Mouse (Mus musculus): Measurements from ENCODE around the gene Pard6b. TPM values are rescaled to one million over a fixed set of nuclear protein-coding genes. Genes with fewer than 3 reads are reported as not detected.
"Not testable (repeated sequence)": the region's sequence is repeated elsewhere in the genome, so short reads cannot be mapped to it uniquely, and the experiment has no call there.

Gene Pard6b
- polyA plus RNA-seq, 1 experiment from 2014 or later, result 40.3 TPM

- ChIA-PET POLR2A (no interaction called here), CTCF (interaction anchor here (0.8 to 1.4 kb wide), 5 partner anchors 15 to 44 kb away, joined by 3 to 5 read pairs (median 3); no protein-coding TSS in a partner anchor)
- ATAC-seq, result no peak
- in situ Hi-C loops (cut with MboI; ENCODE audit: low pct_unique_long_range_greater_than_20kb), result no loop called here
- H3K27me3 ChIP-seq, result no peaks in the 10 kb centered on the region
- no peak for TF ChIP-seq CTCF (IDR thresholded peaks at IDR 0.05)
- no peak for DNase-seq (ENCODE audit: low read depth, low spot score)
These were observed 34.3 kb upstream of the Pard6b start for GRCm38 (mm10) chr2:168046467-168046866.

DNA sequence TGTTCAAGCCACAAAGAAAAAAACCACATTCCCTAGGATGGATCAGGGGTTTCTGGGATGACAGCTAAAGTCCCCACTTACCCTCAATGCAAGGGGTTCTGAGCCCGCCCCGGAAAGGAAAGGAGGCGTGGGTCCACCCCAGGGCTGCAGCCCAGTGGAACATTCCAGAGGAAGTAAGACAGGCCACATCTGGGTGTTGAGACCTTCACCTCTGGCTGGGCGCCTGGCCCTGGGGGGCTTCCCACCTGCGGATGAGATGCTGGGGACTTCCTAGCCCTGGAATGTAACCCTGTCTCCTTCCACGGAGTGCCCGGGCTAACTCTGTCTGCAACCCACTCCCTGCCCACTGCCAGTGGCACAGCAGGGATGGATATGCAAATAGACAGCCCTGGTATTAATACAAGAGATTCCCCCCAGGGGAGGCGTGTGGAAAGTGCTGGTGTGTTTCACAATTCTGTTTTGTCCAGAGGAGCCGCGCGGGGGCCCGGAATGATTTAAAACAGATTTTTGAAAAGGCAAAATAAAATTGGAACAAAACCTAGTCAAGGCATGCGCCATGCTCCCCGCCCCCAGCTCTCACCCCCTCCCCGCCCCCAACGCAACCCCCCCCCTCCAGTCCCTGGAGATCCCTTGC lies 31.7 kb upstream of the Pard6b start:
- DNase-seq (ENCODE audit: low read depth, low spot score) (no peak), ATAC-seq (no peak)
- no peaks in the 10 kb centered on the region for H3K27me3 ChIP-seq
- no peak for TF ChIP-seq CTCF (IDR thresholded peaks at IDR 0.05)
- ChIA-PET CTCF (no interaction called here), POLR2A (no interaction called here)
- in situ Hi-C loops (cut with MboI; ENCODE audit: low pct_unique_long_range_greater_than_20kb), result no loop called here

GRCm38 (mm10) chr2:168050000-168050942 lies 30.5 kb upstream of the Pard6b start:
- TF ChIP-seq CTCF (IDR thresholded peaks at IDR 0.05), result no peak
- in situ Hi-C loops (cut with MboI; ENCODE audit: low pct_unique_long_range_greater_than_20kb), result loop anchor here (5.0 kb wide), 1 partner anchor 52 kb away; no protein-coding TSS in a partner anchor
- no peak for ATAC-seq
- ChIA-PET CTCF (interaction anchor here (0.9 to 4.4 kb wide), 5 partner anchors 15 to 47 kb away, joined by 3 to 28 read pairs (median 3); no protein-coding TSS in a partner anchor), POLR2A (interaction anchor here (0.7 kb wide), 1 partner anchor 32 kb away, joined by 6 read pairs; no protein-coding TSS in a partner anchor)
- no peak for DNase-seq (ENCODE audit: low read depth, low spot score)
- no peaks in the 10 kb centered on the region for H3K27me3 ChIP-seq

- no peaks in the 10 kb centered on the region for H3K27me3 ChIP-seq
- ChIA-PET CTCF (interaction anchor here (0.8 to 4.4 kb wide), 19 partner anchors 10 to 102 kb away, joined by 3 to 28 read pairs (median 5); partner anchors contain the start of gene Pard6b), POLR2A (interaction anchor here (1.0 to 2.0 kb wide), 4 partner anchors 21 to 50 kb away, joined by 4 to 8 read pairs (median 5); no protein-coding TSS in a partner anchor)
- ATAC-seq (no peak), DNase-seq (ENCODE audit: low read depth, low spot score) (no peak)
- in situ Hi-C loops (cut with MboI; ENCODE audit: low pct_unique_long_range_greater_than_20kb), result loop anchor here (5.0 kb wide), 1 partner anchor 50 kb away; no protein-coding TSS in a partner anchor
- TF ChIP-seq CTCF (IDR thresholded peaks at IDR 0.05), result no peak
These were observed 28.6 kb upstream of the Pard6b start for GRCm38 (mm10) chr2:168052156-168052555.

GRCm38 (mm10) chr2:168052689-168053088 lies 28.1 kb upstream of the Pard6b start:
- no peaks in the 10 kb centered on the region for H3K27me3 ChIP-seq
- DNase-seq (ENCODE audit: low read depth, low spot score) (no peak), ATAC-seq (peak; percentile 85)
- POLR2A ChIA-PET, result interaction anchor here (0.6 to 2.0 kb wide), 3 partner anchors 26 to 35 kb away, joined by 3 to 8 read pairs (median 5); no protein-coding TSS in a partner anchor
- CTCF ChIA-PET, result interaction anchor here (0.6 to 4.4 kb wide), 26 partner anchors 10 to 146 kb away, joined by 3 to 28 read pairs (median 4); partner anchors contain the start of gene Pard6b
- in situ Hi-C loops (cut with MboI; ENCODE audit: low pct_unique_long_range_greater_than_20kb), result loop anchor here (5.0 kb wide), 1 partner anchor 50 kb away; no protein-coding TSS in a partner anchor
- peak; percentile 95 for TF ChIP-seq CTCF (IDR thresholded peaks at IDR 0.05)

DNA sequence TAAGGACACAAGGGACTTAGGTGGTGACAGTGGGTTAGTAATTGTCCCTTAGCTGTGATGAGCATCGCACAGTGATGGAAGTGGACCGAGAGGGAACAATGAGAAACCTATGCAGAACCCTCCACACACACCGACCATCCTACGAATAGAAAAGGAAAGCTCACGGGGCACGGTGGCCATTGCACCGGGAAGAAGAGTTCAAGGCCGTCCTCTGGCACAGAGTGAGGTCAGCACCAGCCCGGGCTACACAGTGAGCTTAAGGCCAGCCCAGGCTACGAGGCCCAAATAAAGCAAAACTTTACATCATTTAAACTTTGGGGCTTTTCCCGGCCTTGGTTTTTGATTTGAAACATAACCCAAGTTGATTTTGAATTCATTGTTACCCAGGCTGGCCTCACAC lies 26.7 kb upstream of the Pard6b start:
- POLR2A ChIA-PET, result no interaction called here
- DNase-seq (ENCODE audit: low read depth, low spot score) (no peak), ATAC-seq (no peak)
- in situ Hi-C loops (cut with MboI; ENCODE audit: low pct_unique_long_range_greater_than_20kb), result loop anchor here (5.0 kb wide), 1 partner anchor 48 kb away; no protein-coding TSS in a partner anchor
- TF ChIP-seq CTCF (IDR thresholded peaks at IDR 0.05), result no peak
- CTCF ChIA-PET, result interaction anchor here (1.1 to 4.4 kb wide), 4 partner anchors 20 to 48 kb away, joined by 3 to 25 read pairs (median 4); no protein-coding TSS in a partner anchor
- H3K27me3 ChIP-seq, result no peaks in the 10 kb centered on the region

GRCm38 (mm10) chr2:168055910-168056665 lies 24.7 kb upstream of the Pard6b start:
- peak; percentile 52 for ATAC-seq
- in situ Hi-C loops (cut with MboI; ENCODE audit: low pct_unique_long_range_greater_than_20kb), result no loop called here

DNA sequence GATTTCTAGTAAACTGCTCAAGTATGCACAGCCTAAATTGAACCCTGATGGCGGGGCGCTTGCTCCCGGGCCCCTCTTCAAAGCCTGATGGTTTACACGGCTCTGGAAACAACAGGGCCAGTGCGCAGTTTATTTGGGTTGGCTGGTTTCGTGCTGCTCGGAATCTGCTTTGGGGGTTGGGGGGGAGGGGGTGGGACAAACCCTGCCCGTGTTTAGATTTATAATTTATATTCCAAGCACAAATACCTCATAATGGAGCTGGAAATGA lies 24.2 kb upstream of the Pard6b start:
- H3K27me3 ChIP-seq, result no peaks in the 10 kb centered on the region
- POLR2A ChIA-PET, result interaction anchor here (0.5 to 1.3 kb wide), 3 partner anchors 11 to 25 kb away, joined by 3 to 4 read pairs (median 3); partner anchors contain the start of gene Pard6b
- in situ Hi-C loops (cut with MboI; ENCODE audit: low pct_unique_long_range_greater_than_20kb), result no loop called here
- CTCF ChIA-PET, result interaction anchor here (1.5 kb wide), 1 partner anchor 19 kb away, joined by 6 read pairs; no protein-coding TSS in a partner anchor
- no peak for TF ChIP-seq CTCF (IDR thresholded peaks at IDR 0.05)
- DNase-seq (ENCODE audit: low read depth, low spot score) (no peak), ATAC-seq (no peak)

More at GRCm38 (mm10) chr2:168055910-168056665, 24.7 kb upstream of the Pard6b start:
- ChIA-PET POLR2A (interaction anchor here (0.6 kb wide), 2 partner anchors 12 to 16 kb away, joined by 3 read pairs; no protein-coding TSS in a partner anchor), CTCF (interaction anchor here (1.5 kb wide), 1 partner anchor 19 kb away, joined by 6 read pairs; no protein-coding TSS in a partner anchor)
- H3K27me3 ChIP-seq, result no peaks in the 10 kb centered on the region
- TF ChIP-seq CTCF (IDR thresholded peaks at IDR 0.05), result no peak
- DNase-seq (ENCODE audit: low read depth, low spot score), result no peak

- H3K27me3 ChIP-seq; DNase-seq (ENCODE audit: low read depth, low spot score); ATAC-seq; in situ Hi-C loops (cut with MboI; ENCODE audit: low pct_unique_long_range_greater_than_20kb): not testable (repeated sequence)
- ChIA-PET CTCF (interaction anchor here (1.5 to 1.6 kb wide), 3 partner anchors 18 to 39 kb away, joined by 3 to 6 read pairs (median 6); no protein-coding TSS in a partner anchor), POLR2A (interaction anchor here (1.3 kb wide), 2 partner anchors 22 to 24 kb away, joined by 4 read pairs; partner anchors contain the start of gene Pard6b)
These were observed 22.9 kb upstream of the Pard6b start for GRCm38 (mm10) chr2:168057876-168058275.

Data from Patski (cell line).